Mouse (Mus musculus) kidney, adult 18-20 months (tissue): ENCODE data around the gene Hoxc5.

Experiments used
- DNase-seq: peaks from one replicate; pipeline ENCODE4 v3.0.0; 2021

Gene Hoxc5

DNA sequence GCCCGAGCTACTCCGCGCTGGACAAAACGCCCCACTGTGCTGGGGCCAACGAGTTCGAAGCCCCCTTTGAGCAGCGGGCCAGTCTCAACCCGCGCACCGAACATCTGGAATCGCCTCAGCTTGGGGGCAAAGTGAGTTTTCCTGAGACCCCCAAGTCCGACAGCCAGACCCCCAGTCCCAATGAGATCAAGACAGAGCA lies at the start of gene Hoxc5:
TSS of gene Hoxc5 (plus strand) at position 132 of the 199 bp plus-strand sequence.
- no peak for DNase-seq

DNA sequence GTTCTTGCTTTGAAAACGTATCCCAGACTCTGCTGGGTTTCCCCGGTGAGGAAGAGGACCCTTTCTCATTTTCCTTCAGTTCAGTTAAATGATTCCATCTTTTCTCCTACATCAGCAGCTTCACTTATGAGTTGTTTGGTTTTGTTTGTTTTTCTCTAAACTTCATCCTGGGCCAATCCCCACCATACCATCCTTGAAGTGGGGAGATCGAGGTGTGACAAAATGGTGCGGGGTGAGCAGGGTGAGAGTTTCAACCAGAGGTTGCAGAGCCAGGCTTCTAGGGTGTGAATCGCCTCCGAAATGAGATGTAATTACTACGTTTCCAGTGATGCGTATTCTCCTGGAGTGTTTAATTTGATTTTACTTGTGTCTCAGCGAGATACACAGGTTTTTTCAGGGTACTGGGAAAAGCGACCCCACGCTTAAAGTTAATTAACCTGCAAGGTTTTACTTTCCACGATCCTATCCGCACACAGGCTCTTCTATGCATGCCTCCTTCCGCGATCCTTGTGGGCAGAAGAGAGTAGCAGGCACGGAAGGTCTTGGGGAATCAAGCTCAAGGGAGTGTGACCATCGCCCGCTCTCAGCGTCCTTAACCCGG lies 49.2 kb upstream of the Hoxc5 start:
- no peak for DNase-seq

- no peak for DNase-seq
Measured at GRCm38 (mm10) chr15:102918611-102919265, 48.5 kb upstream of the Hoxc5 start.

DNA sequence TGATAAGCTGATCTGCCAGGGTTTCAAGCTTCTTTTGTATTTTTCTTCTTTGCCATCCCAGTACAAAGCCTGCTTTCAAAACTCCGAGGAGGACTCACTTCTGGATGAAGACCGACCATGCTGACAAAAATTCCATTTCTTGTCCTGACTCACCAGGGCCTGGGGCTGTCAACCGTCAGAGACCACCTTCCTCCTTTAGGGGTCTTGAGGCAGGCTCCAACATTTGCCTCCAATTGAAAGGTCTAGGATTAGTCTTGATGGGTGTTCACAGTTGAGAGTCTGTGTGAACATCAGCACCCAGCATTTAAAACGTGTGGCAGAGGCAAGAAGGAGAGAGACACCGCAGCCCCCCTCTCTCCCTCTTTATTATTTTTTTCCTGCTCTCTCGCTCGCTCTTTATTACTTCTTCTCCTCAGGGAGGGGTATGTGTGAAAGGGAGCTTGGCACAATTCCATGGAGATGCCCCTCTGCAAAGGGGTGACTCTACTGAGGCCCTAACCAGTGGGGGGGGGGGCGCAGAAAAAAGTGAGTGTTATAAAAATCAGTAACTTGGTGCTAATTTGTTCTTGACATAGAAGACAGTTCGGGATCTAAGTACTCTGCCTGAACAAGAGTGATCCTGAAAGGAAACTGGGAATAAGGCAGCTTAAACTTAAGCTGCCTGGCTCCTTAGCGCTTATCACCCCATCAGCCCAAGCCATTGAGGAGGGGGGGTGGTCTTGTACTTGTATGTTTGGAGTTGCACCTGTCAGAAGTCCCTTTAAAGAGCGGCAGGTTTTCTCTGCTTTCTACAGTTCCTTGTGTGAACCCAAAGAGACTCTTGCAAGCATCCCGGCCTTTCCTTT lies 47.7 kb upstream of the Hoxc5 start:
- no peak for DNase-seq

DNA sequence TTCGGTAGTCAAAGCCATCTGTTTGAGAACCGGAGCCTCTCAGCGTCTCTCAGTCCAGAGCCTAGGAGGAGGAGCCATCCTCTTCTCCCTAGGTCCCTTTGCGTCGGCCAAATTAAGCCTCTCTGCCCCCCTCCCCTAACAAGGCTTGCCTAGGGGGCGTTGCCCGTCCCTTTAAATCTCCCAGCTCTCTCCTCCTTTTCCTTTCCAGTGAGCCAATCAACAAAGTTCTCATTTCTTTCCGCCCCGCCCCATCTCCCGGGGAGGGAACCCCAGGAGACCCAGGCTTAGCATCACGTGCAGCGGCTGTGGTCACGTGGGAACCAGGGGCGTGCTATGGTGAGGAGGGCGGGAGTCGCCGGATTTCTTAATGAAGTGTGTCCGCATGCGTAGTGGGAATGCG lies 46.6 kb upstream of the Hoxc5 start:
- DNase-seq = peak; percentile 59

- no peak for DNase-seq
Measured at GRCm38 (mm10) chr15:102921053-102922011, 45.9 kb upstream of the Hoxc5 start, which contains the start of gene Hoxc13. TSS of gene Hoxc13 (plus strand) at chr15:102921103.

- no peak for DNase-seq
Measured at GRCm38 (mm10) chr15:102922012-102922362, 45.3 kb upstream of the Hoxc5 start.

DNA sequence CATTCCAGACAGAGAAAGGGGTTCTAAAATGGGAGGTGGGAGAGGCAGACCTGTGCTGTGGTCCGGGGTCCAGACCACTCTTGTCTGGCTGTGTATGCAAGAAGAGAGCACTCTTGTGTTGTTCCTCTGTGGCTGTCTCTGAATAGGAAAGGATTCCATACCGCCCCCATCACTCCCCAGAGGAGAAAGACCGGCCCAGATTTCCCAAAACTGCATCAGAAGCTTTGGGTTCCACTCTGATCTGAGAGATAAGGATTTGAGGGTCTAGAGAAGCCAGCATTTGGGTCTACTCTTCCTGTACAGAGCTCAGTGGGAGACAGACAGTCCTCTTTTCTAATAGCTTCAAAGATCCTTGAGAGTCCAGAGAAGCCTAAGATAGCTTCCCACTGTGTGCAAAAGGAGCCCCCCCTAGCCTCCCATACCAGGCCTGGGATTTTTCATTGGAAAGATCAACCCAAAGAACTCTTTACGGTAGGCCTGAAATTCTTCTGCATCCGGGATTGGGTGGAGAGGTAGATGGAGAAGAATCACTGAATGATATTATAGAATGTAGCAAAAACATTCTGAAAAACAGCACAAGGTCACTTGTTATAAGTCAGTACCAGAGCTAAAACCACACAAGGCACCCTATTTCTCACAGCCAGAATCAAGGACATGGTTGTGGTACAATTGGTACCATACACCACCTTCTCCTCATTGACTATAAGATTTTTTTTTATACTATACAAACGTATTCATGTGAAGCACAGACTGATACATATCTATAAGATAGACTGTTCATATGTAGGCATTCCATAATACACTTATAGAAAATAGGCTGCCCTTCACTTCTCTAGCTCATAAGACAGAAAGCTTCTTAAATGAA lies 44.4 kb upstream of the Hoxc5 start:
- no peak for DNase-seq

DNA sequence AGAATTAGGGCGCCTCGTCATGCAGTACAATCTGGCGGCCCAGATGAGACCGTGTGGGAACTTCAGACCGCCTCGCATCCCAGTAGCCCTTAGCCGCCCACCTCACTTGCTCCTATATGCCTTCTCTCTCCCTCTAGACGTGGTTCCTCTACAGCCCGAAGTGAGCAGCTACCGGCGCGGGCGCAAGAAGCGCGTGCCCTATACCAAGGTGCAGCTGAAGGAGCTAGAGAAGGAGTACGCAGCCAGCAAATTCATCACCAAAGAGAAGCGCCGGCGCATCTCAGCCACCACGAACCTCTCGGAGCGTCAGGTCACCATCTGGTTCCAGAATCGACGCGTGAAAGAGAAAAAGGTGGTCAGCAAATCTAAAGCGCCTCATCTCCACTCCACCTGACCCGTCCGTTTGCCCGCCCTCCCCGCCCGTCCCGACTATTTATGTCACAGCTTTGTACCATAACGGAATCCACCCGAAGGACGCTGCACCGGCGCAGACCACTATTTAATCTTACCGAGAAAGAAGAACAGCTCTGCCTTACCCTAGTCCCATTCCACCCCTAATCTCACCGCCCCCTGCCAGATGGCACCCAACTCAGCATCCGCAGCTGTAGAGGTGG lies 40.1 kb upstream of the Hoxc5 start:
- DNase-seq = no peak

DNA sequence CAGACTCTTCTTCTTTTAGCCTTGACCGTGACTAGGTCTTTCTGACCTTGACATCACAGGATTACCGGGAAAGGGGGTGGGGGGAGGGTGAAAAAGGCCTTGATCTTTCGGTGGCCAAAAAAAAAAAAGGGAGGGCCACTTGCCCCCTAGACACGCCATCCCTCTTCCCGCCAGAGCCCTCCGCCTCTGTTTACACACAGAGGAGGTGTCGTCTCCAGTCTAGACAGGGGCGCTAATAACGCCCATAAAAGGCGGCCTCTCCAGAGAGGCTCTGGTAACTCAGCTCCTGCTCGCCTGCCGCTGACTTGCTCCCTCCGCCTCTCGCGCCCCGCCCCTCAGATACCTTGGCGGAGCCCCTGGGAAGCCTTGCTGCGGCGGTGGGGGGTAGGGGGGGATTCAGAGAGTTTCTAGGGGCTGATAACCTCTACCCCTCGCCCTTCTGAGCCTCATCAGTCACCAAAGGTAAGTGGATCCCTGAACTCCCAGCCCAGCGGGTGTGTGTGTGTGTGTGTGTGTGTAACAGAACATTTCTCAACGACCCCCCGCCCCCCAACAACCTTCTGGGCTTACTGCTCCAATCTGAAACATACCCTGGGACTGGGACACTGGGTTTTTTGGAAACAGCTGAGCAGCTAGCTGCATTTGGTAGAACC lies 35.4 kb upstream of the Hoxc5 start:
- DNase-seq = no peak

GRCm38 (mm10) chr15:102934438-102934837 lies 32.8 kb upstream of the Hoxc5 start:
- DNase-seq = no peak

DNA sequence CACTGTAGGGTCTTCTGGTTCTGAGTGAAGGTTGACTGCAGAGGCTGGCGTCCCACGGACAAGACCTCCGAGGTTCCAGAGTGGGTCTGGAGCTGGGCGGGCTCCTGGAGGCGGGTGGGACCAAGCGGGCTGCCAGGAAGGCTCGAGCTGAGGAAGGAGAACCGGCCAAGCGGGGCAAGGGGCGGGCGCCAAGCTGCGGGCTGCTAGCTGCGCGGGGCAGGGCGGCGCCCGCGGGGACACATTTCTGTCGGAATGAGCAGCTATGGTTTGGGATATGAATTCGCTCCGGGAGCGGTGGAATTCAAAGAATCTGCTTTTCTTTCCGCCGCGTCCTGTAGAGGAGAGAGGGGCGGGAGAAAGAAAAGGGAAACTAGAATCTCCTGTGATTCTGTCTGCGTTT lies 32.3 kb upstream of the Hoxc5 start:
- no peak for DNase-seq

DNA sequence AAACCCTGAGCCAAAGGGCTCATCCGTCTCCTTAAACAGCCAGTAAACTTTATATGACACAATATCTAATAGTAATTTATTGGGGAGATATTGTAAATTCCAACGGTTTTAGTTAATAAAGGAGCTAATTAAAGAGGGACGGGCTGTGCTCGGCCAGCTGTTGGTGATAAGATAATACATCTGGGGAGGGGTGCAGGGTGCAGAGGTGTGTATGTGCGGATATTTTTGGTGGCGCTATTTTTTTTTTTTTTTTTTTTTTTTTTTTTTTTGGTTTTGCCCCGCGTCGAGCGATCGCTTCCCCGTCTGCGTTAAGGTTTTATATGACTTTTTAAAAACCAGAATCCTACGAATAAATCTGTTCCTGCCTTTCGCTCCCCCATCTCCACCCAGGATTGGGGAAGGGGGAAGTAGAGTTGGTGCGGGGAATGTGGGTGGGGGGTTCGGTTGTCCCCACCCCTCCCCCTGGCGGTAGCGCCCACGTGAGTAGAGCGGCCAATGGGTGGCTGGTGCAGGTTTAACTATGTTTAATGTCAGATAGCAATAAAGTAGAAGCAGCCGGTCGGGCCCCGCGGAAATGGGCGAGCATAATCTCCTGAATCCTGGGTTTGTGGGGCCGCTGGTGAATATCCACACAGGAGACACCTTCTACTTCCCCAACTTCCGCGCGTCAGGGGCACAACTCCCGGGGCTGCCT lies 30.8 kb upstream of the Hoxc5 start, which contains the start of gene Hoxc12:
TSS of gene Hoxc12 (plus strand) at position 479 of the 694 bp plus-strand sequence.
- no peak for DNase-seq

GRCm38 (mm10) chr15:102937036-102937666 lies 30.1 kb upstream of the Hoxc5 start:
- DNase-seq = no peak

GRCm38 (mm10) chr15:102939256-102940155 lies 27.7 kb upstream of the Hoxc5 start:
- no peak for DNase-seq

DNA sequence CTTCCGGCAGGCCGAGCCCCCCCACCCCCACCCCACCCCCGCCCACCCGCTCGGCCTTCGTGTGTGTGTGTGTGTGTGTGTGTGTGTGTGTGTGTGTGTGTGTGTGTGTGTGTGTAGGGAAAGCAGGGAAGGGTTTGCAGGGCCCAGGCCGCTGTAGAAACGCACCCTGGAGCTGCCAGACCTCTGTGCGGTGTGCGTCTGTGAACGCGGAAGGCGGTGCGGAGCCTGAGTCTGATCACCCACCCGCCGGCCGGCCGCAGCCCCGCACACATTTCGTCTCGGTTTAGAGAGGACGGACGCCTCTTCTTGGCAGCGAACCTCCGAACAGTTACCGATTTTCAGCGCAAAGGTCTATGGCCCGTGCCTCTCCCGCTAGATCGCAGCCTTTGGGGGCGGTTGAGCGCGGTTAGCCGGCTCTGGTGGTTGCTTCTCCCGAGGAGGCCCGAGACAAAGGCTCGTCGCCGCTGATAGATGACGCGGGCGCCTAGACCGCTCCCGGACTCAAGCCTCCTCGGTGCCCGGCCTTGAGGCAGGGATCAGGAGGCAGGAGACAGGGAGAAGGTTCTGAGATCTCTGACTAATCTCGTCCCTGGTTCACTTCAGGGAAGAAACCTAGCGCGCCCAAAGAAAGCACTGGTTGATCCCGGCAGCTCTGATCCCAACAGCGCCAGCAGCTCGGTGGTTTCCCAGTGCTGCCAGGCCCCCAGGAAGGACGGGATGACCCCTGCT lies 24.3 kb upstream of the Hoxc5 start:
- DNase-seq = no peak

- no peak for DNase-seq
Measured at GRCm38 (mm10) chr15:102943468-102943813, 23.8 kb upstream of the Hoxc5 start.
